Mouse (Mus musculus): Measurements from ENCODE around the gene Cyp2d22. TPM values are rescaled to one million over a fixed set of nuclear protein-coding genes. Genes with fewer than 3 reads are reported as not detected.
"Not testable (repeated sequence)": the region's sequence is repeated elsewhere in the genome, so short reads cannot be mapped to it uniquely, and the experiment has no call there.

Gene Cyp2d22
- polyA plus RNA-seq, 1 experiment from 2014 or later = 5.5 TPM

DNA sequence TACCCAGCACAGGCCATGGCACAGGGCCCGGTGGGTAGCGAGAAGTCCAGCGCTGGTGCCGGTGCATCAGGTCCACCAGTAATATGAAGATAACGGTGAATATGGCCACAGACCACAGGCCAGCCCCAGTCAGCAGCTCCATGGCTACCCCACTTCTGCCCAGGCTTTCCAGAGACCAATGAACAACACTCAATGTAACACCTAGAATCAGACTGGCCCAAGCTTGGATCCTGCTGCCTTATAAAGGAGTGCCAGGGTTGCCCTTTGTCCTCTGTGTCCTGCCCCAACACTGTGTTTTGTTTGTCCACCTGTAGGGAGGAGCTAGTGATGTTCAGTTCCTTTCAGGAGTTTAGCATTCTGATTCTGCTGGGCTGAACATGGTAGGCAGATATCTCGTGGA, 26.9 kb upstream of the Cyp2d22 start, which contains the start of gene Cyp2d10:
Gene Cyp2d10, minus strand, starts transcription at position 215 of the 400 bp plus-strand sequence.
- Histone ChIP-seq H3K36me3 (ENCODE audit: insufficient read depth) (no peaks in the 10 kb centered on the region), H3K4me1 (ENCODE audit: insufficient read depth) (no peaks in the 10 kb centered on the region), H3K4me3 (ENCODE audit: low read depth, low read length) (no peak within 1 kb of the TSS), H3K27ac (ENCODE audit: low read depth) (no peak within 1 kb of the TSS), H3K9ac (no peak within 1 kb of the TSS), H3K9me3 (ENCODE audit: low read depth, low read length) (no peaks in the 10 kb centered on the region), H3K27me3 (ENCODE audit: insufficient read depth, low read length) (no peaks in the 10 kb centered on the region), H3K4me2 (no peak within 1 kb of the TSS)
- WGBS = 90% methylated on average over 6 of the region's 6 CpGs
- DNase-seq (no peak), ATAC-seq (ENCODE audit: insufficient read depth) (no peak)
- no peak for TF ChIP-seq CTCF (IDR thresholded peaks at IDR 0.05; ENCODE audit: low read depth)

DNA sequence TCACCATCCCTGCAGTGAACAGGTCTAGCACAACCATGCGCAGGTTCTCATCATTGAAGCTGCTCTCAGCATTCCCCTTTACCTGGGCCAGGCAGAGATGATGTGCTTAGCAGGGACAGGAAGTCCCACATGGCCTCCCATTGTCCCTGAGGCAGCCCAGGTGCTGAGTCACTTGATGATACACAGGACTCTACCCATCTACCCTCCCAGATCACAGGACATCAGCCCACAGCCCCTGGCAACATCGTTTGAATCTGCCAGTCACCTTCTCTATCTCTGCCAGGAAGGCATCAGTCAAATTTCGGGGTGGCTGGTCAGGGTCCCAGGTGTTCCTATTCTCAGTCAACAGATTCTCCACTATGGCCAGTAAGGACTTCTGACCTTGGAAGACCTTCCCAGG, 24.1 kb upstream of the Cyp2d22 start:
- ATAC-seq (ENCODE audit: insufficient read depth) (no peak), DNase-seq (no peak)
- H3K27me3 ChIP-seq (ENCODE audit: insufficient read depth, low read length) = no peaks in the 10 kb centered on the region
- H3K9ac ChIP-seq = no peak overlapping the region
- TF ChIP-seq CTCF (IDR thresholded peaks at IDR 0.05; ENCODE audit: low read depth) = no peak
- no peaks in the 10 kb centered on the region for H3K36me3 ChIP-seq (ENCODE audit: insufficient read depth)
- no peak overlapping the region for H3K4me2 ChIP-seq
- H3K9me3 ChIP-seq (ENCODE audit: low read depth, low read length) = no peaks in the 10 kb centered on the region
- 82% methylated on average over 3 of the region's 3 CpGs for WGBS
- H3K4me3 ChIP-seq (ENCODE audit: low read depth, low read length) = no peak overlapping the region
- no peak overlapping the region for H3K27ac ChIP-seq (ENCODE audit: low read depth)
- H3K4me1 ChIP-seq (ENCODE audit: insufficient read depth) = no peaks in the 10 kb centered on the region

DNA sequence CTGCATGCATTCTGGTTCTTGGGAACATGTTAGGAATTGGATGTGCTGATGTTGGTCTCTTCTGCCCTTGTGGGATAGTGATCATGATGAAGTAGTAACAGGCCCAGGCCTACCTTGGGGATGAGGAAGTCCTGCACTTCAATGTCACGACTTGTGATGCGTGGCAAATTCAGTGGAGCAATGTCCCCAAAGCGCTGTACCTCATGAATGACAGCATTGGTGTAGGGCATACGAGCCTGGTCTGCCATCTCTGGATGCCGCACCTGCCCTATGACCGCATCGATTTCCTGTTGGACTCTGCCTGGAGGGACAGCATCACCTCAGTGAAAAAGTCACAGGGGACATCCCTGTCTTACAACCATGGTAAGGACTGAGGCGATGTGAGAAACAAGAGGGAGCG, 23.5 kb upstream of the Cyp2d22 start:
- no peak for TF ChIP-seq CTCF (IDR thresholded peaks at IDR 0.05; ENCODE audit: low read depth)
- Histone ChIP-seq H3K4me2 (no peak overlapping the region), H3K4me3 (ENCODE audit: low read depth, low read length) (no peak overlapping the region), H3K27me3 (ENCODE audit: insufficient read depth, low read length) (no peaks in the 10 kb centered on the region), H3K9me3 (ENCODE audit: low read depth, low read length) (no peaks in the 10 kb centered on the region), H3K9ac (no peak overlapping the region), H3K4me1 (ENCODE audit: insufficient read depth) (no peaks in the 10 kb centered on the region), H3K27ac (ENCODE audit: low read depth) (no peak overlapping the region), H3K36me3 (ENCODE audit: insufficient read depth) (no peaks in the 10 kb centered on the region)
- WGBS = 92% methylated on average over 9 of the region's 9 CpGs
- ATAC-seq (ENCODE audit: insufficient read depth) (no peak), DNase-seq (no peak)

DNA sequence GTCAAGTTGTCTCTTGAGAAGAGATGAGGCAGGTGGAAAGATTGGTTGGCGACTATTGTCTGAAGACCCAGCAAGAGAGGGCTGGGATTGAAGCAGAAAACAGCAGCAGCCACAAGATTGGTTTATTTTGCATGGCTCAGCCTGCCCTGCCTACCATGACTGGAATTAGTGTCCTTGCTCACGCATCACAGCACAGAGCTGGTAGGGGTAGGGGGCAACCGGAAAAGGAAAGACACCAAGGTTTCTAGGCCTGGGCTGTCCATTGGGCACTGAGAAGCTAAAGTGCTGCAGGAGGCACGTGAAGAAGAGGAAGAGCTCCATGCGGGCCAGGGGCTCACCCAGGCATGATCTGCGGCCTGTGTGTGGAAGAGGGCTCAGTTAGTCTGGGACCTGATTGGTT, 22.7 kb upstream of the Cyp2d22 start:
- TF ChIP-seq CTCF (IDR thresholded peaks at IDR 0.05; ENCODE audit: low read depth) = no peak
- Histone ChIP-seq H3K9me3 (ENCODE audit: low read depth, low read length) (no peaks in the 10 kb centered on the region), H3K36me3 (ENCODE audit: insufficient read depth) (no peaks in the 10 kb centered on the region), H3K4me2 (no peak overlapping the region), H3K4me1 (ENCODE audit: insufficient read depth) (no peaks in the 10 kb centered on the region), H3K27me3 (ENCODE audit: insufficient read depth, low read length) (no peaks in the 10 kb centered on the region), H3K9ac (no peak overlapping the region), H3K4me3 (ENCODE audit: low read depth, low read length) (no peak overlapping the region), H3K27ac (ENCODE audit: low read depth) (no peak overlapping the region)
- no peak for DNase-seq
- ATAC-seq (ENCODE audit: insufficient read depth) = no peak
- WGBS = 83% methylated on average over 6 of the region's 6 CpGs

DNA sequence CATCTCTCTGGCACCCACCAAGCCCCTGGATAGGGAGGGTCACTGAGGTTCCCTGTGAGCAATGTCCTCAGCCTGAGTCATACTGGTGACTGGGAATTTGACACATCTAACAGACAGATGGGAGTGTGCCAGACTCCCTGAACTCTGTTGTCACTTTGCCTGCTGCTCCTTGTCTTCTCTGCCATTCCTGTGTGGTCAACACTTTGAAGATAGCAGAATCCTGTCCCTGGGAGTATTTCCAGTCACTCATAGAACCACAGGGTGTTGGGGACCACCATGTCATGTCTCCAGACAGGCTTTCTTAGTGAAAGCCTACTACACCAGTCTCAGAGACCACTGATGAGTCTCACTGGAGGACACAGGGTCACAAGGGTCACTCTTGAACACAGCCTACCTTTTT, 22.0 kb upstream of the Cyp2d22 start:
- no peaks in the 10 kb centered on the region for H3K9me3 ChIP-seq (ENCODE audit: low read depth, low read length)
- TF ChIP-seq CTCF (IDR thresholded peaks at IDR 0.05; ENCODE audit: low read depth) = no peak
- H3K27ac ChIP-seq (ENCODE audit: low read depth) = no peak overlapping the region
- no peak for ATAC-seq (ENCODE audit: insufficient read depth)
- H3K4me1 ChIP-seq (ENCODE audit: insufficient read depth) = no peaks in the 10 kb centered on the region
- H3K4me3 ChIP-seq (ENCODE audit: low read depth, low read length) = no peak overlapping the region
- no peaks in the 10 kb centered on the region for H3K36me3 ChIP-seq (ENCODE audit: insufficient read depth)
- H3K27me3 ChIP-seq (ENCODE audit: insufficient read depth, low read length) = no peaks in the 10 kb centered on the region
- no peak overlapping the region for H3K4me2 ChIP-seq
- H3K9ac ChIP-seq = no peak overlapping the region
- no peak for DNase-seq

DNA sequence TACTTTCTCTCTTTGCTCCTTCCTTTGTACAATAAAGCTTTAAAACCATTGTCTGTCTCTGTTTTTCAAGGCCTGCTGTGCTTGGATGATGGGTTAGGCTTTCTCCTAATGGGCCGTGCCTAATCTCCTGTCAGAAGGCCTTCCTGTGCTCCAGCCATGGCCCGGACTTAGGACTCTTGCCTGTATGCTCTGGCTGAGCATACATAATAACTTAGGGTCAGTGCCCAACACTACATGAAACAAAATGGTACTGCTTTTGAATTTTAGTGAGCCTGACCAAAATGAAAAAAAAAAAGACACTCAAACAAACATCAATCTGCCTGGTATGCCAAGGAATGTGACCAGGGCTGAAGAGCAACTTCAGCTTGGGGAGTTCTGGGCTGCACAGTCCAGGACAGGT, 21.5 kb upstream of the Cyp2d22 start:
- Histone ChIP-seq H3K4me3 (ENCODE audit: low read depth, low read length) (no peak overlapping the region), H3K9me3 (ENCODE audit: low read depth, low read length) (no peaks in the 10 kb centered on the region), H3K4me2 (no peak overlapping the region), H3K27ac (ENCODE audit: low read depth) (no peak overlapping the region), H3K27me3 (ENCODE audit: insufficient read depth, low read length) (no peaks in the 10 kb centered on the region), H3K36me3 (ENCODE audit: insufficient read depth) (no peaks in the 10 kb centered on the region), H3K4me1 (ENCODE audit: insufficient read depth) (no peaks in the 10 kb centered on the region), H3K9ac (no peak overlapping the region)
- ATAC-seq (ENCODE audit: insufficient read depth) (no peak), DNase-seq (no peak)
- 68% methylated on average over 2 of the region's 2 CpGs for WGBS
- no peak for TF ChIP-seq CTCF (IDR thresholded peaks at IDR 0.05; ENCODE audit: low read depth)

DNA sequence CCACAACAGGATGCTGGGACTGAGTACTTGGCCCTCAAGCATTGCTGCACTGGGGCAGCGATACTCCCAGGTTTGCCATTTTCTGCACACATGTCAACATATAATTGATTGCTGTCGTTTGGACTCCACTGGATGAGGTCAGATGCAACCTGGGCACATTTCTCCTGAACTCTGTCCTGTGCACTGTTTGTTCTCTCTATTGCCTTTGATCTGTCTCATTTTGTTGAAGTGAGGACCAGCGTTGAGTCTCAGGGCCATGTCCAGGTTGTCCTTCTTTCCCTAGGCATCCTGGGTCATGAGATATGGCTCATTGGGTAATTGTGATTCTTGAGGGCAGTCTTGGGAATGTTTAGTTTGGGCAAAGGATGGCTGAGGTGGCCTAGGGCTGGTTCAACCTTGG, 15.9 kb upstream of the Cyp2d22 start:
- not testable (repeated sequence) for H3K36me3 ChIP-seq (ENCODE audit: insufficient read depth); DNase-seq
- WGBS = 67% methylated on average over 3 of the region's 3 CpGs

DNA sequence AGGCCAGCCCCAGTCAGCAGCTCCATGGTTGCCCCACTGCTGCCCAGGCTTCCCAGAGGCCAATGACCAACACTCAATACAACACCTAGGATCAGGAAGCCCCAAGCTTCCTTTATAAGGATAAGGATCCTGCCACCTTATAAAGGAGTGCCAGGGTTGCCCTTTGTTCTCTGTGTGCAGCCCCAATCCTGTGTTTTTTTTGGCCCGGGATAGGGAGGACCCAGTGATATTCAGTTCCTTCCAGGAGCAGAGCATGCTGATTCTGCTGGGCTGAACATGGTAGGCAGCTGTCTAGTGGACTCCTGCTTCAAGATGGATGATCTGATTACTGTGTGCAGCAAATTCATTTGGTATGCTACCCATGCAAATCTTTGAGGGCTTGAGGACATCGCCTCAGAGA, 13.9 kb upstream of the Cyp2d22 start, which contains the start of gene Cyp2d11:
Gene Cyp2d11, minus strand, starts transcription at position 101 of the 400 bp plus-strand sequence.
- H3K9me3 ChIP-seq (ENCODE audit: low read depth, low read length); H3K9ac ChIP-seq; H3K27ac ChIP-seq (ENCODE audit: low read depth); H3K27me3 ChIP-seq (ENCODE audit: insufficient read depth, low read length); H3K4me1 ChIP-seq (ENCODE audit: insufficient read depth); H3K4me2 ChIP-seq; ATAC-seq (ENCODE audit: insufficient read depth); DNase-seq; H3K4me3 ChIP-seq (ENCODE audit: low read depth, low read length); H3K36me3 ChIP-seq (ENCODE audit: insufficient read depth): not testable (repeated sequence)
- 87% methylated on average over 2 of the region's 2 CpGs for whole genome bisulfite sequencing

More for the DNA sequence above, 15.9 kb upstream of the Cyp2d22 start:
- not testable (repeated sequence) for H3K27ac ChIP-seq (ENCODE audit: low read depth); H3K4me2 ChIP-seq; H3K4me1 ChIP-seq (ENCODE audit: insufficient read depth); ATAC-seq (ENCODE audit: insufficient read depth); H3K9ac ChIP-seq; H3K27me3 ChIP-seq (ENCODE audit: insufficient read depth, low read length); H3K9me3 ChIP-seq (ENCODE audit: low read depth, low read length); H3K4me3 ChIP-seq (ENCODE audit: low read depth, low read length)

DNA sequence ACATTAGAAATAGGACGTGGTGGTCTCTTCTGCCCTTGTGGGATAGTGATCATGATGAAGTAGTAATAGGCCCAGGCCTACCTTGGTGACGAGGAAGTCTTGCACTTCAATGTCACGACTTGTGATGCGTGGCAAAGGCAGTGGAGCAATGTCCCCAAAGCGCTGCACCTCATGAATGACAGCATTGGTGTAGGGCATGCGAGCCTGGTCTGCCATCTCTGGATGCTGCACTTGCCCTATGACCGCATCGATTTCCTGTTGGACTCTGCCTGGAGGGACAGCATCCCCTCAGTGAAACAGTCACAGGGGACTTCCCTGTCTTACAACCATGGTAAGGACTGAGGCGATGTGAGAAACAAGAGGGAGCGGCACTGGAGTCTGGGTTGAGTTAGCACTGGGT, 9.9 kb upstream of the Cyp2d22 start:
- H3K27me3 ChIP-seq (ENCODE audit: insufficient read depth, low read length); DNase-seq; H3K36me3 ChIP-seq (ENCODE audit: insufficient read depth); H3K4me1 ChIP-seq (ENCODE audit: insufficient read depth); H3K4me2 ChIP-seq; H3K4me3 ChIP-seq (ENCODE audit: low read depth, low read length); H3K9ac ChIP-seq; H3K27ac ChIP-seq (ENCODE audit: low read depth); H3K9me3 ChIP-seq (ENCODE audit: low read depth, low read length); ATAC-seq (ENCODE audit: insufficient read depth): not testable (repeated sequence)
- 87% methylated on average over 10 of the region's 10 CpGs for WGBS
